Mouse (Mus musculus) intestine, embryonic 15.5 days (tissue): ENCODE results near the gene Mcoln2. TPM values are rescaled to one million over a fixed set of nuclear protein-coding genes. Genes with fewer than 3 reads are reported as not detected.

ENCODE experiments used
- ATAC-seq: fragments of 200-750 bp; cut with Nextera tagmentation; 2 replicates; pipeline ENCODE4 v1.8.0; 2017; ENCODE audit warnings: moderate TSS enrichment, moderate library complexity
- H3K27ac ChIP-seq: fragments of 300-500 bp; sonication (generic); 2 replicates; pipeline ENCODE4 v1.5.1; 2015; ENCODE audit warnings: mild to moderate bottlenecking, inconsistent platforms
- H3K27me3 ChIP-seq: fragments of 300-500 bp; sonication (generic); replicated peaks from 2 replicates; pipeline ENCODE4 v1.6.1; 2015; ENCODE audit warnings: inconsistent platforms
- H3K36me3 ChIP-seq: fragments of 300-500 bp; sonication (generic); 2 replicates; pipeline ENCODE4 v1.6.1; 2015; ENCODE audit warnings: inconsistent platforms
- H3K4me1 ChIP-seq: fragments of 300-500 bp; sonication (generic); replicated peaks from 2 replicates; pipeline ENCODE4 v1.6.1; 2015; ENCODE audit warnings: inconsistent platforms
- H3K4me2 ChIP-seq: fragments of 300-500 bp; sonication (generic); replicated peaks from 2 replicates; pipeline ENCODE4 v1.6.1; 2015; ENCODE audit warnings: mild to moderate bottlenecking, inconsistent platforms
- H3K4me3 ChIP-seq: fragments of 300-500 bp; sonication (generic); replicated peaks from 2 replicates; pipeline ENCODE4 v1.5.1; 2015; ENCODE audit warnings: inconsistent platforms
- H3K9ac ChIP-seq: fragments of 300-500 bp; sonication (generic); 2 replicates; pipeline ENCODE4 v1.6.1; 2015; ENCODE audit warnings: inconsistent platforms
- H3K9me3 ChIP-seq: fragments of 300-500 bp; sonication (generic); 2 replicates; pipeline ENCODE4 v1.6.1; 2016; ENCODE audit warnings: inconsistent platforms
- WGBS: fragments of 180-500 bp; shearing (Covaris S2); methylation state at CpG from one replicate; pipeline ENCODE4 v1.1.7; 2015; 5-methylcytosine and 5-hydroxymethylcytosine counted together
- polyA plus RNA-seq: library from polyadenylated mRNA; unstranded; fragments of >200 nt; fragmentation: Nextera tagmentation; extraction: Ambion mirVana; gene quantifications from 2 replicates; pipeline ENCODE4 v1.2.1, GENCODE M21; 2015

Mcoln2 gene
- polyA plus RNA-seq, 1 experiment from 2014 or later, result 8.3 TPM

DNA sequence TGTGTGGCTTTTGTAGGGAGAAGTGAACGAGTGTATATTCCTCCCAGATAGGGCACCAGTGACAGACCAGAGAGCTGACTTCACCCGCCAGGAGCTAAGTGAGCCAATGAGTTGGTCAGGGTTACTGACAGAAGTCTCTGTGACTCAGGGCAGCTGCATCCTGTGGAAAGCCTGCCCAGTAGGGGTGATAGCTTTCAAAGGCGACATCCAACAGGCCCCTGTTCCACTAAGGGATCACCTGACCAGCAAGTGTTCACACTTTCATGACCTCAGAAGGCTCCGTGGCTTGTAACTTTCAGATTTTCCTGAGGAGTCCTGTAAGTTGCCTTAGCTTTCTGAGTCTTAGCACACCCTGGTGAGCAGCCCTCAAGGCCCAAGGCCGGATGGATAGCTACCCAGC, 23.4 kb downstream of the Mcoln2 start:
- 83% methylated on average over 5 of the region's 5 CpGs for WGBS
- no peaks in the 10 kb centered on the region for H3K36me3 ChIP-seq
- H3K27ac ChIP-seq, result no peak overlapping the region
- no peak overlapping the region for H3K4me3 ChIP-seq
- H3K27me3 ChIP-seq, result no peaks in the 10 kb centered on the region
- H3K4me2 ChIP-seq, result no peak overlapping the region
- H3K9ac ChIP-seq, result no peak overlapping the region
- ATAC-seq, result no peak
- no peaks in the 10 kb centered on the region for H3K4me1 ChIP-seq
- H3K9me3 ChIP-seq, result no peaks in the 10 kb centered on the region

DNA sequence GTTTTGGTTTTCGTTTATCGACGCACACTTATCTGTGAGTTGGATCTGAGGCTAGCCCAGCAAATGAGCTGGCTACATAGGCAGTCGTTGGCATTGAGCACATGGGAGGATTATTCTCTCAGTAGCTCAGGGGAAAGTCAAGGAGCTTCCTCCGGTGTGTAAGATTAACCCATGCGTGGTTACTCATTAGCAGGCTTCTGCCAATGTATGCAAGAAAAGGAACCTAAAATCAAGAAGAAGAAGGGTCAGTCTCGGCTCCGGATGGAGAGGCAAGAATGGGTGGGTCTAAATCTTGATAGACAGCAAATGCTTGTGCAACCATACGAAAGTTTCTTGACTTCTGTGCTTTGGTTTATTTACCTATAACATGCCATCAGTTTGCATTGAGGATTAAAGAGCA, 24.6 kb downstream of the Mcoln2 start:
- Histone ChIP-seq H3K27ac (no peak overlapping the region), H3K4me1 (no peaks in the 10 kb centered on the region), H3K36me3 (no peaks in the 10 kb centered on the region), H3K9me3 (no peaks in the 10 kb centered on the region), H3K4me2 (no peak overlapping the region), H3K27me3 (no peaks in the 10 kb centered on the region), H3K9ac (no peak overlapping the region), H3K4me3 (no peak overlapping the region)
- WGBS, result 71% methylated on average over 9 of the region's 9 CpGs
- no peak for ATAC-seq

DNA sequence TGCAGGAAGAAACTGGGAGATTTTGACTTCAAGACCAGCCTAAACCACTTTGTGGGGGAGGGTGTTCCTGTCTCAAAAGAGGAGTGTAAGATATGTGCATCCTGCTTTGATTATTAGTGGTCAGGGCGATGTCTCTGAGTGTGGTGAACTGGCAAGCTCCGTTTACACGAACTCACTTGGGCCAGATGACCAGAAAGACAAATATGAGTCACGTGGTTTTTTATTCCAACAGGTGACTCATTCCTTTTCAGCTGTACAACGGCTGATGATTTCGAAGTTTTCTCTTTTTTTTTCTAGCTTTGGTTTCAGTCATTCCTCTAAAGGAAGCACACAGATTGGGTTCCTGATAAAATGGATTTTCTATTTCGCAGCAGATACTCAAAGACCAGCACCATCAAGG, 27.7 kb downstream of the Mcoln2 start:
- no peak overlapping the region for H3K9ac ChIP-seq
- ATAC-seq, result no peak
- H3K27ac ChIP-seq, result no peak overlapping the region
- WGBS, result 72% methylated on average over 7 of the region's 7 CpGs
- no peak overlapping the region for H3K4me2 ChIP-seq
- no peaks in the 10 kb centered on the region for H3K36me3 ChIP-seq
- no peaks in the 10 kb centered on the region for H3K9me3 ChIP-seq
- H3K27me3 ChIP-seq, result no peaks in the 10 kb centered on the region
- 0 out of 2 replicates have a peak, but pooled peaks cover 6% of the 10 kb centered on the region for H3K4me1 ChIP-seq
- no peak overlapping the region for H3K4me3 ChIP-seq

DNA sequence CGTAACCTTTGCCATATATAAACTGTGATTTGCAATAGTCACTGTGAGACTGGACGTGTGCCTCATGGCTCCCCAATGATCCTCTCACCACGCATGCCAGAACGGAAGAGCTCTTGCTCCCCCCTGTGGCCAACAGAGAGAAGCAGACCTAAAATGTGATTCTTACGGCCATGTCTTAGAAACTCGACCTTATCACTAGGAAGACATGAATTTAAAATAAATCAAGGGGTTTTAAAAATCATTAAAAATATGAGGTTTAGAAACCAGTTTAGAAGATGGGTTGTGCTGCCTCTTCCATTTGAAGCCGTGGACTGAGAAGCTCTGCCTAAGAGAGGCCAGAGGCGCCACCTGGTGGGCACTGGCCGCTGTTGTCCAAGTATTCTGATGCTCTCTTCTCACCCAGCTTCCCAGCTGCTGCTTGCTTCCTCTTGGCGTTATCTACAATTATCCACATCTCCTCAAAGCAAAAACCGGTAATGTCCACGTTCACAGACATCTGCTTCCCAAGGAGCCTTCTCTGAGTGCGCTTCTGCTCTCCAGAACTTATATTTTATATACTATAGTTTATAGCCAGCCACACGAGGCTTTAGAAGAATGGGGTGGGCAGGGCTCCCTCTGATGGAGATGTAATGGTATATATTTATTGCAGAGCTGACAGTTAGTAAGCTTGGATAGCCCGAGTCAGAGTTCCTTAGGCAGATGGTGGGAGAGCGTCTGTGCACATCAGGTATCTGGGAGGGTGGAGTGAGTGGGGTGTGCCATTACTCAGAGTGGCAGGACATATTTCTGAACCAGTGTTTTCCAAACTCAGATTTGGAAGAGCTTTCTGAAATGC, 28.3 kb downstream of the Mcoln2 start:
- Histone ChIP-seq H3K9me3 (no peaks in the 10 kb centered on the region), H3K36me3 (no peaks in the 10 kb centered on the region), H3K27me3 (no peaks in the 10 kb centered on the region), H3K4me3 (peak overlapping the region; percentile 20), H3K27ac (no peak overlapping the region), H3K9ac (0 out of 2 replicates have a peak overlapping the region, but pooled peaks have one; percentile 15), H3K4me2 (peak overlapping the region; percentile 53), H3K4me1 (0 out of 2 replicates have a peak, but pooled peaks cover 6% of the 10 kb centered on the region)
- ATAC-seq, result peak; percentile 86
- 6% methylated on average over 16 of the region's 16 CpGs for WGBS

DNA sequence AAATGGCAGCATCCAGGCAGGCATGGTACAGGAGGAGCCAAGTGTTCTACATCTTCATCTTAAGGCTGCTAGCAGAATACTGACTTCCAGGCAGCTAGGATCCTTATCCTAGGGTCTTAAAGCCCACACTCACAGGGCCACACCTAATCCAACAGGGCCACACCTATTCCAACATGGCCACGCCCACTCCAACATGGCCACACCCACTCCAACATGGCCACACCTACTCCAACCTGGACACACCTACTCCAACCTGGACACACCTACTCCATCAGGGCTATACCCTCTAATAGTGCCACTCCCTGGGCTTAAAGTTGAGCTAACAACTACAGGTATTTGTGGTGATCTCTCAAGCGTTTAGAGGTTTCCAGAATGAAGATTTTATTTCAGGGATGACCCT, 30.7 kb downstream of the Mcoln2 start:
- Histone ChIP-seq H3K27ac (no peak overlapping the region), H3K9me3 (no peaks in the 10 kb centered on the region), H3K4me3 (no peak overlapping the region), H3K36me3 (no peaks in the 10 kb centered on the region), H3K9ac (no peak overlapping the region), H3K27me3 (no peaks in the 10 kb centered on the region), H3K4me2 (no peak overlapping the region), H3K4me1 (0 out of 2 replicates have a peak, but pooled peaks cover 6% of the 10 kb centered on the region)
- 49% methylated on average over 2 of the region's 2 CpGs for WGBS
- no peak for ATAC-seq

DNA sequence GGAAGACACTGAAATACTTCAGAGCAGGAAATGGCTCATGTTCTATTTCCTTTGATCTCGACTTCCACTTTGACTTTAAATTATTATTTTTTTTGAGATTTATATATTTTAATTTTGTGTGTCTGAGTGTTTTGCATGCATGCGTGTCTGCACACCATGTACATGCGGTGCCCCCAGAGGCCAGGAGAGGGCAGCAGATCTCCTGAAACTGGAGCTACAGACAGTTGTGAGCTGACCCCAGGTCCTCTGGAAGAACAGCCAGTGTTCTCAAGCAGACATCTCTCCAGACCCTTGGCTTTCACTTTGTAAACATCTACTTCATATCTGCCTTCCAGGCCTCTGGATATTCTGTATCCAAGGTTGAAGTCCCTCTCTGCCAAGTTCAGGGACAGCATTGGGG, 31.4 kb downstream of the Mcoln2 start:
- Histone ChIP-seq H3K9me3 (no peaks in the 10 kb centered on the region), H3K4me2 (no peak overlapping the region), H3K4me3 (no peak overlapping the region), H3K4me1 (0 out of 2 replicates have a peak, but pooled peaks cover 6% of the 10 kb centered on the region), H3K27ac (no peak overlapping the region), H3K9ac (no peak overlapping the region), H3K27me3 (no peaks in the 10 kb centered on the region), H3K36me3 (no peaks in the 10 kb centered on the region)
- ATAC-seq, result no peak
- WGBS, result 45% methylated on average over 3 of the region's 3 CpGs

DNA sequence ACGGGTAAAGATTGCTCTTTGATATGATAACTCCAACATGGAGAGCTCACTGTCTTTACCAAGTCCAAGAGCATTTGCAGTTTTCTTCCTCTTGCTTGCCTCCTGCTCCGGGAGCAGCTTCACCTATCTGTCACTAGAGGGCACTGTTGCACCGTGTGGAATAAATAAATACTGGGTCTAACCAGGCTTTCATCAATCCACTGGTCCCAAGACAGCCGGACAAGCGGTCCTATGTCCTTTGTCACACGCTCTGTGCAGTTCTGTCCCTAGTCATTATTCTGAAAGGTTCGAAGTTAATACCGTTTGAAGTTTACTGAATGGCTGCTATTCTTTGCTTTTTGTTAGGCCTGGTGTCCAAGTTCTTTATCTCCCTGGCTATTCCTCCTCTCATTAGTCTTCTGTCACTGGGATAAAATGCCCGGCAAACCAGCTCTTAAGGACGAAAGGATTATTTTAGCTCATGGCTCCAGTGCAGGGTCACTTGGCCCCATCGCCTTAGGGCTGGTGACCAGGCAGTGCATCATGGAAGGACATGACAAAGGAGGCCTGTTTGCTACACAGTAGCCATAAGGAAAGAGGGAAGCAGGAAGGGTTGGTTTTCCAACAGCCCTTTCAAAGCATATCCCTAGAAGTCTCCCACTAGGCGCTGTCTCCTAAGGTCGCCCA, 35.5 kb downstream of the Mcoln2 start:
- H3K9ac ChIP-seq, result no peak overlapping the region
- peak; percentile 55 for ATAC-seq
- H3K4me2 ChIP-seq, result no peak overlapping the region
- H3K27me3 ChIP-seq, result no peaks in the 10 kb centered on the region
- WGBS, result 25% methylated on average over 13 of the region's 13 CpGs
- H3K4me3 ChIP-seq, result no peak overlapping the region
- H3K9me3 ChIP-seq, result no peaks in the 10 kb centered on the region
- H3K36me3 ChIP-seq, result no peaks in the 10 kb centered on the region
- H3K27ac ChIP-seq, result no peak overlapping the region
- H3K4me1 ChIP-seq, result 0 out of 2 replicates have a peak, but pooled peaks cover under 1% of the 10 kb centered on the region

DNA sequence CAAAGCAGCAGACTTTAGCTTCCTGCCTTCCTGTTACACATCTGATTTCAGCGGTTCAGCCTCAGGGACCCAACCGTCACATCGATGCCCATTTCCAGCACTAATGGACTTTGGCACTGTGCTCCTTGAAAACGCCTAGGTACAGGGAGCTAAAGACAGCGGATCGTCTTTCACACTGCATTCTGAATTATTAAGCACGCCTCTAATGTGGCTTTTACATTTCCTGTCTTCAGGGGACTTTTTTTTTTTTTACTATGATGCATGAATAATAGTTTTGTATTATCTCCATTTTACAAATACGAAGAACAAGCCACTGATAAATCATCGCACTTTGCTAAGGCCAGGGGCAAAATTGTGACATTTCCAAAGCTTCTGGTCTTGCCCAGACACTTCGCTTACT, 36.4 kb downstream of the Mcoln2 start:
- no peak for ATAC-seq
- H3K27ac ChIP-seq, result no peak overlapping the region

DNA sequence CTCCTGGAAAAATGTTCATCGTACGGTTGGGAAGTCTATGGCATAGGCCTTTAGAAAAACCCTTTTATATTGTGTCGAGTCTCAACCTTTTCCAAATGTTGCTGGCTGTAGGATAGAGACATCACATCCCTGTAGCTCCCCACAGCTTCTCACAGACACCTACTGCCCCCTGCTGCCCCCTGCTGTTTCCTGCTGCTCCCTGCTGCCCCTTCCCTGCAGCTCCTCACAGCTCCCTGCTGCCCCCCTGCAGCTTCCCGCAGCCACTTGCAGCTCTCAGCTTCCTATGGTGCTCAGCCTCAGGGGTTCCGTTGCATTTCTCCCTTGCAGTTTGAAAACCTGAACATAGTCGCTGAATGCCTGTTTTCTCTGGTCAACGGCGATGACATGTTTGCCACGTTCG, 40.3 kb downstream of the Mcoln2 start:
- no peak for ATAC-seq
- Histone ChIP-seq H3K36me3 (no peaks in the 10 kb centered on the region), H3K9ac (no peak overlapping the region), H3K9me3 (no peaks in the 10 kb centered on the region), H3K27me3 (no peaks in the 10 kb centered on the region), H3K4me2 (no peak overlapping the region), H3K4me1 (no peaks in the 10 kb centered on the region), H3K27ac (no peak overlapping the region), H3K4me3 (no peak overlapping the region)
- WGBS, result 71% methylated on average over 10 of the region's 10 CpGs

More for the DNA sequence above, 36.4 kb downstream of the Mcoln2 start:
- Histone ChIP-seq H3K4me3 (no peak overlapping the region), H3K27me3 (no peaks in the 10 kb centered on the region), H3K9me3 (no peaks in the 10 kb centered on the region), H3K4me2 (no peak overlapping the region), H3K36me3 (no peaks in the 10 kb centered on the region), H3K9ac (no peak overlapping the region), H3K4me1 (no peaks in the 10 kb centered on the region)
- 81% methylated on average over 10 of the region's 10 CpGs for WGBS

DNA sequence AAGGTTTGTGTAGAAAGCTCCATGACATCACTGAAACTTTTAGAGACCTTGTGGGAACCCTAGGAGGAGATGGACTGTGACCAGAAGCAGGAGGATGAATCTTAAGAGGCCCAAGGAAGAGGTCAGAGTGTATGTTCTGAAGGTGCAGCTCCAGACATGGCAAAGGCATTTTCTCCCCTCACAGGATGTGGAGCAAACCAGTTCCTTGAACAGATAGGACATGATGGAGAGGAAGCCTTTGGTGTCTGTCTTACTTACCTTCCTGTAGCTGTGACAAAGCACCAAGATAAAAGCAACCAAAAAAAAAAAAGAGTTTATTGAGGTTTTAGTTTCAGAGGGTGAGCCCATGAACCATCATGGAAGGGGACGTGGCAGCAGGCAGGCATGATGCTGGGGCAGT, 42.9 kb downstream of the Mcoln2 start:
- Histone ChIP-seq H3K4me2 (no peak overlapping the region), H3K9me3 (no peaks in the 10 kb centered on the region), H3K27me3 (no peaks in the 10 kb centered on the region), H3K36me3 (no peaks in the 10 kb centered on the region), H3K9ac (no peak overlapping the region), H3K4me3 (no peak overlapping the region), H3K27ac (no peak overlapping the region), H3K4me1 (peaks cover 2% of the 10 kb centered on the region; the same call in 1 of the 2 replicates)
- no peak for ATAC-seq
- WGBS, result 88% methylated on average over 1 of the region's 1 CpGs

DNA sequence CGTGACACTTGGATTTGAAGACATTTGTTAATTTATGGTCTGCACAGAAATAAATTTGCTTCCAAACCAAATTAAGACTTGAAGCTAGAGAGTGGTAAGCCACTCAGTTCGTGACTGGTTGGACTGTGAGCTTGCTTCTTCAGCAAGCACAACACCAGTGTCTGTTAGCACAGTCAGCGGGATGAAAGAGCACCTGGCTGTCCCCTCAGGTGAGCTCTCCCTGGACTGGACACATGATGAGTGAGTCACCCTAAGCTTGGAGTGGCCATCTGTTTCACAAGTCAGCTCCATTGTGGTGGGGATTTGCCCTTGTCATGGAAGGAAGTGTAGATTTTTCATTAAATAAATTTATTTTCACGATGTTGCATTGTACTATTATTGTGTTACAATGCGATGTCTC, 45.5 kb downstream of the Mcoln2 start:
- WGBS, result 87% methylated on average over 5 of the region's 5 CpGs
- no peak overlapping the region for H3K4me3 ChIP-seq
- H3K27ac ChIP-seq, result no peak overlapping the region
- H3K4me2 ChIP-seq, result no peak overlapping the region
- H3K36me3 ChIP-seq, result no peaks in the 10 kb centered on the region
- no peaks in the 10 kb centered on the region for H3K27me3 ChIP-seq
- no peak for ATAC-seq
- H3K9me3 ChIP-seq, result no peaks in the 10 kb centered on the region
- peaks cover 2% of the 10 kb centered on the region for H3K4me1 ChIP-seq
- no peak overlapping the region for H3K9ac ChIP-seq

DNA sequence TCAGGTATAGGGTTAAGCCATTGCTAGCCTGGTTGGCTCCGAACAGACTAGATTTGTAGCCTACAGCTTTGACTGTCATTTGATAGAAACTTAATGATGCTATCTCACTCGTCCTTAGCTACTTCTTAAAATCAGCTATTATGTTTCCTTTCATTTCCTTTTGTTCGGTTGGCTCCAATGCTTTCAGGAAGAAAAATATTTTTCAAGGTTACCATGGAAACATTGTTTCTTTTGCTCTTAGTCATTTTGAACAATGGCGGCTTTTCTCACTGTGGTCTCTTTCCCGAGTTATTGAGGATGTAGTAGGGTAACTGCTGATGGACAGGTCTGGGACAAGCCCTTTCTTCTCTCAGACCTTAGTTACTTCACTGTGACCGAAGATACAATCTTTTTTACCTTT, 46.7 kb downstream of the Mcoln2 start:
- no peaks in the 10 kb centered on the region for H3K36me3 ChIP-seq
- H3K4me3 ChIP-seq, result no peak overlapping the region
- H3K9ac ChIP-seq, result no peak overlapping the region
- H3K27me3 ChIP-seq, result no peaks in the 10 kb centered on the region
- ATAC-seq, result peak; percentile 19; the same call in 1 of the 2 replicates
- WGBS, result 59% methylated on average over 6 of the region's 6 CpGs
- no peaks in the 10 kb centered on the region for H3K9me3 ChIP-seq
- H3K4me1 ChIP-seq, result peaks cover 2% of the 10 kb centered on the region
- no peak overlapping the region for H3K27ac ChIP-seq
- H3K4me2 ChIP-seq, result no peak overlapping the region
